Mouse (Mus musculus) T-cell, adult 2 months (primary cell): ENCODE measurements around the gene Htra1.

Experiments used
- DNase-seq: peaks from one replicate; pipeline ENCODE4 v3.0.0; 2022; ENCODE audit warnings: low spot score

Gene Htra1

GRCm38 (mm10) chr7:130935421-130935792 lies 504 bp upstream of the Htra1 start:
- no peak for DNase-seq

DNA sequence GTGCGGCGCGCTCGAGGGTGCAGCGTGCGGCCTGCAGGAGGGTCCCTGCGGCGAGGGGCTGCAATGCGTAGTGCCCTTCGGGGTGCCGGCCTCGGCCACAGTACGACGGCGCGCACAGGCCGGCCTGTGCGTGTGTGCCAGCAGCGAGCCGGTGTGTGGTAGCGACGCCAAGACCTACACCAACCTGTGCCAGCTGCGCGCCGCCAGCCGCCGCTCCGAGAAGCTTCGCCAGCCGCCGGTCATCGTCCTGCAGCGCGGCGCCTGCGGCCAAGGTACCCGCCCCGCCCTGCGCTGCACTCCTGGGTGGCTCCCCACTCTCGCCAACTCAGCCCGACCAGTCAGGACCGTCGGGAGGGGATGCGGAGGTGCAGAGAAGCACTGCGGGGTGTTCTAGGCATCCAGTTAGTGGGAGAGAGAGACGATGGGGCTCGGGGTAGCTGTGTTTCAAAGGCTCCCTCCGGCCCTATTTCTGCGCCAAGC lies 601 bp downstream of the Htra1 start:
- no peak for DNase-seq

DNA sequence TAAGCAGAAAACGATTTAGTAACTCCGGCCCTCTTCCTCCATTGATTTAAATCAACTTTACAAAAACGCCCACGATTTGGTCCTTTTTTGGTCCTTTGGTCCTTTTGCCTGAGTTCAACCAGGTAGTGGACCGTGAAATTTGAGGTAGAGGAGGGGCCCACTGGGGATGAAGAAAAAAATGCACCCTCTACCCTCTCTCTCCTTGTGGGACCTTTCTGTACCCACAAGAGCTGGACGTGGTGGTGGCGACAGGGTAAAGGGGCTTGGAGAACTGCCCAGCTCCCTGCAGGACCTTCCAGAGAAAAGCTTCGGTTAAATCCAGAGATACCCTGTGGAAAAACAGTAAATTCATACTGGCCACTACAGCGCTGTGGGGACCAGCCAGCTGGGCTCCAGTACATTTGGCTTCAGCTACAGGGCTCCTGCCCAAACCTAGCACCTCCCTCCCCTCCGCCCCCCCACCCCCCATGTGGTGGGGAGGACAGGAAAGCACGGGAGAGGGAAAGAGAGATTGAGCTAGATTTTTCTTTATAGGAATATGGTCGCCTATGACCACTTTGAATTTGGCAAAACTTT lies 1.4 kb downstream of the Htra1 start:
- DNase-seq, result no peak

- DNase-seq, result no peak
Observed at GRCm38 (mm10) chr7:130938005-130938404, 2.1 kb downstream of the Htra1 start.

DNA sequence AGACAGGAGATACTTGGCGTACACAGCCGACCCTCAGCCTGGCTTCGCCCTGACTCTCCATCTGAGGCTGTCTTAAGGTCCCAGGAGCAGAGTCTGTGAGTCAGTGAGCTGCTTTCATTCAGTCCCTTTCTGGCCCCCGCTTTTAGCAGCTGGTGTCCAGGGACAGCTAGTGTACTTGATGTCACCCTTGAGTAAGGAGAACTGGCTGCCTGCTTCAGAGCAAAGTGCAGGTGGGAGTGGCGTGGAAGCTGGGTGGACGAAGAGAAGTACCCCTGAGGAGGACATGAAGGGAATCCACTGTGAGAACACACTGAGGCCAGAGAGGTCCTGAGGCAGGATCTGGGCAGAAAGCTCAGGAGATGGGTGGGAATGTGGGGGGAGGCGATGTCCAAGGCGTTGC lies 3.0 kb downstream of the Htra1 start:
- no peak for DNase-seq

DNA sequence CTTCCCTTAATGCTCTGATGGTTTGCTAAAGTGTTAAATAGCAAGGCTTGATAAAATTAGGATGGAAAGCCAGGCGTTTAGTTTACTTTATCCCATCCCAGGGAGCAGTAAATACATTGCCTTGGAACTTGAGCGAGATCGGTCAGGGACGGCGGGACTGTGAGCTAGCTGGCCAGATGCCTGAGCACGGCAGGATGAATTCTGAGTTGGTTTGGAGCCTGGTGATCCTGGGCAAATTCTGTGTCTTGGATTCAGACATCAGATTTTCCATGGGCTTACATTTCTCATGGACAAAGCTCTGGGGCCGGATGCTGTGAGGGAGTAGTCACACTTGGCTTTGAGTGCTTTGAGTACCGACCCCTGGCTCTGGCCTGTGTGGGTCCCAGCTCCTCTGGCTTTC lies 4.8 kb downstream of the Htra1 start:
- DNase-seq, result no peak

DNA sequence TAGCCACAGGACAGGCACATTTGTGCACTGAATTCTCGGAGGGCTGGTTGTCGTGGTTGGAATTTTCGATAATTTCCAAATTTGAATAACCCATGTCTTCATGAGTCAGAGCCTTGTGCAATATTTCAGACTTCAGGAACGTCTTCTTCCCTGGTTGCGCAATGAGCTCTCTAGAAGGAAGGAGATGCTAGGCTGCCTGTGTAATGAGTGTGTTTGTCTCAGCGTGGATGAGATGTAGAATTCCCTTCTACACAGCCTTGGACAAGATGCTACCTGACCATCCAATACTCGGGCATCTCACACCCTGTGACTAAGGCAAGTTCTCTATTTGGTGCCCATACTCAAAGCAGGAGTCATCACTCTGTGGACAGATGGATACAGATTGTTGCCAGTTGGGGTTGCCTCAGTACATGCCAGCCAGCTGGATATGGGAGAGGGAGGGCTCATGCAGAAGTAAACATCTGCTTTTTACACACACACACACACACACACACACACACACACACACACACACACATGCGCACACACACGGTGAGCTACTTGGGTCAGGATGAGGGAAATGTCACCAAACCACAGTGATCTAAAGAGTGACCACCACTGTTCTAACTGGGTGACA lies 7.5 kb downstream of the Htra1 start:
- no peak for DNase-seq

DNA sequence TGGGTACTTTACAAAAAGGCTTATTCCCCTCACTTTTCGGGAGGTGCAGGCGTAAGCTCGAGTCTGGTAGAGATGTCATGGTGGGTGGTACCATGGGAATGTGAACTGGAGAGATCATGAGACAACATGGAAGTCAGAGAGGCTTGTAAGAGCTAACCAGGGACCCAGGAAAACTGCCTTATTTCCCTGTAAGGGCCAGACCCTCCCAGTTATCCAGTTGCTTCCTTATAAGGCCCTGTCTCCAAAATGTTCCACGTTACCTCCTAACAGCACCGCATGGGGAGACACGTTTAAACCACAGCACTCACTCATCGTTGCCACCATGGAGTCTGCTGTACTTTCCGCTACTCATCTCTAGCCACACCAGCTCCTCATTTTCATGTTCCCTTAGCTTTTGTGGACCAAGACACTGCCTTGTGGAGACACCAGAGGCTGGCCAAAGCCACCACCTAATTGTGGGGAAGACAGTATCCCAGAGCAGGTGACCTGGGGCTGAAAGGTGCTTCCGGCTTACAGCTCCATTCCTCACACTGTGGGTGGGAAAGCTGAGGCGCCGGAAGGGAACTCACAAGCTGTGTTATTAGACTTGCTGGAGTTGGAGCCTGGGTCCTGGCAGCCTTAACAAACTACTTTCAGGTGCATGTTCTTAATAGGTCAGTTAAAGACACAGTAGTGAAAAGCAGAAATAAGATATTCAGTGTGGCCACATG lies 9.0 kb downstream of the Htra1 start:
- no peak for DNase-seq

GRCm38 (mm10) chr7:130945730-130946129 lies 9.8 kb downstream of the Htra1 start:
- DNase-seq, result no peak

- no peak for DNase-seq
Observed at GRCm38 (mm10) chr7:130946303-130946702, 10.4 kb downstream of the Htra1 start.

DNA sequence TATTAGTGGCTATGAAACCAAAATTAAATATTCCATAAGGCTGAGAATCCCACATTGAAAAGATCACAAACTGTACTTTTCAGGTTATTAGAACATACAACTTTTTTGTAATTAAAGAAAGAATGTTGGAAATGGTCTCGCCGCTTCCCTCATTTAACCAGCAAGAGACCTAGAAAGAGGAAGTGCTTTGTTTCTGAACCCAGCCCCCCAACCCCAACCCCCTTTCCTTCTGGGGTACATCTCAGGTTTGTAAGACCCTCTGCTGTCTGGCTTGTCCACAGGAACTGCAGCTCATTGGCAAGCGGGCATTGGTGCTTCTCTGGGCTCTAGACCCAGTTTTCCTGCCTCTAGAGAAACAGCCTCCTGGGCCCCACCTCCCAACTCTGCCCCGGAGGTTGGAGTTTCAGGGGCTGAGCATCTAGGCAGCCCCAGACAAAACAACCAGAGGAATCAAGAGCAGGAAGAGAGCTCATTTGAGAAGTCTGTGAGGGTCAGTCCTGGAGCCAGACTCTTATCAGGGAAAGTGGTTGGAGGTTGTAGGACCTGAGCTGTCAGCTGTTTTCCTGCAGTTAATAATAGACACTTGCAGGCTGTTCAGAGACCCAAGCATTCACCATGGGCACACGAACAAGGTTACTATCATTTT lies 12.8 kb downstream of the Htra1 start:
- no peak for DNase-seq

GRCm38 (mm10) chr7:130949331-130949751 lies 13.4 kb downstream of the Htra1 start:
- DNase-seq, result no peak

DNA sequence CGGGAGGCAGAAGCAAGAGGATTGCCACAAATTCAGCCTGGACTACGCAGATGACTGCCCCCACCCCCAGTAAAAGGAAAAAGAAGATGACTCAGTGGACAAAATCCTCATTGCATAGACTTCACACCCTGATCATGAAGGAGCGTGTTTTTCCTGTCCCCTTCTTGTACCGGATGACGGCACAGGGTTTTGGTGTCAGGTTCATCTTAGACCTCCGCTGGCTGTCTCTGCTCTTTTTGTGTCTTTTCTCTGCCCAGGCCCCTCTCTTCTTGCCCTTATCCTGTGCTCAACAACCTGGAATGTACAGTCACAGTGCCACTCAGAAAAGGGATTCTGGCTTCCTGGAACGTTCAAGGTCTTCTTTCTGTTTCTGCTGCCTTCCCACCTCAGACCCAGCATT lies 14.6 kb downstream of the Htra1 start:
- no peak for DNase-seq

DNA sequence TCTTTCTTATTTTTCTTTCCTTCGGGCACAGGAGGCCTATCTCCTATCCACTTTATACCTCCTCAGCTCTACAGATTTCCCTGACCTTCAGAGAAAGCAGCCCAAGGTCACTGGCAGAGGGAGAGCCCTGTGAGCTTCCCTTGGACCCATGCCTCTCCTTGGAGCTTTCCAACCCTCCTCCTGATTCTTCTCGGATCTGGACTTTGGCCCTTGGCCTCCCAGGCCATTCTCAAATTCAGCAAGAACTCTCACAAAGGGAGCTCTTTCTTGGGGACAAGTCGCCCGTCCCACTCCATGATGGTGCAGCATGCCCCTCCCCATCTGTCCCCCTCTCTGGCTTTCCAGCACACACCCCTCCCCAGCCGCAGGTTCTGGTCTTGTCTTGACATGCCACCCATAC lies 15.1 kb downstream of the Htra1 start:
- no peak for DNase-seq

- no peak for DNase-seq
Observed at GRCm38 (mm10) chr7:130953376-130953775, 17.5 kb downstream of the Htra1 start.

- DNase-seq, result no peak
Observed at GRCm38 (mm10) chr7:130954177-130954601, 18.3 kb downstream of the Htra1 start.

DNA sequence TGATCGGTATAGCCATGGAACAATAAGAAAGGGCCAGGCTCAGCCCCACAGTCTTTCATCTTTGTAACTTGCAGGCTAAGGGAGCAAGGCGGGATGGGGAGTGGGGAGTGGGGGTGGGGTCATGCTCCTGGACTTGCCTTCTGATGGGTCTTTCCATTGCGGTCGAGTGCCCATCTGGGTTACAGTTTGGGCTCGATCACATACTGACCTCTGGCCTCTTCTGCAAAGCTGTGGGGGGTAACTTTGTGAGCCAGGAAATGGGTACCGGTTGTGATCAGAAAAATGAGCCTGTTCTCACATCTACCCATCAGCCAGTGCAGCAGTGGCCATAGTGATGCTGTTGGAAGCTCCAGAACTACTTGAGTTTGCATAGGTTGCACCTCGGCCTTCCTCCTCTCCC lies 22.6 kb downstream of the Htra1 start:
- no peak for DNase-seq

DNA sequence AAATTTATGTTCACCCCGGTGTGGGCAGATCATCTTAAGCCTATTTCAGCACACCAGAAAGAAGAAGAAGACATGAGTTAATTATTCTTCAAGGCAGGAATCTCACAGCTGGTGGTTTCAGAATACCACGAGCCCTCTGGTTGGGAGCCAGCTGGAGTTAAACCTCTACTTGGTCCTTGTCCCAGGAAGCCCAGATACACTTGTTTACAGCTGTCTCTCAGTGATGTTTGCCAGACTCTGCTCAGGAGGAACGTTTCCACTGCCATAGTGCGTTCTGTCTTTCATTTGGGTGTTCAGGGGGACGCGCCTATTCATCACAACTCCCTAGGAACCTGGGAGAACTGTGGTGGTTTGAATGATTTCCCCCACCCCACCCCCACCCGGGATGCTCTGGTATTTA lies 24.0 kb downstream of the Htra1 start:
- no peak for DNase-seq

GRCm38 (mm10) chr7:130961429-130961828 lies 25.5 kb downstream of the Htra1 start:
- DNase-seq, result no peak

DNA sequence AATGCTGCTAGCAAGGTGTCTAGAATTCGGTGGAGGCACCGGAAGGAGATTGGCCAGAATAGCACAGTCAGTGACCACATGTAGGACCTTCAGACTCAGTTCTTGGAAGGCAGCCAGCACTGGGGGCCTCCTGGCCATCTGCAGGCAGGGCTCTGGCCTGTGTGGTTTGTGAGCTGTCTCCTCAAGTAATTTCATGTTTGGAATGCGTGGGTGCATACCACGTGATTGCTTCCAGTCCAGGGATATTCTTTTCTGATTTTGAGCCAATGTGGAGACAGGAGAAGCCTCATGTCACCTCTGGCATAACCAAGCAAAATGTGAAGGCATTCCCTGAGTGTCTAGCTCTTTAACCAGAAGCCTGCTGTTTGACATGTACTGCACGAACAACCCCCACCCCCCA lies 28.8 kb downstream of the Htra1 start:
- DNase-seq, result no peak

DNA sequence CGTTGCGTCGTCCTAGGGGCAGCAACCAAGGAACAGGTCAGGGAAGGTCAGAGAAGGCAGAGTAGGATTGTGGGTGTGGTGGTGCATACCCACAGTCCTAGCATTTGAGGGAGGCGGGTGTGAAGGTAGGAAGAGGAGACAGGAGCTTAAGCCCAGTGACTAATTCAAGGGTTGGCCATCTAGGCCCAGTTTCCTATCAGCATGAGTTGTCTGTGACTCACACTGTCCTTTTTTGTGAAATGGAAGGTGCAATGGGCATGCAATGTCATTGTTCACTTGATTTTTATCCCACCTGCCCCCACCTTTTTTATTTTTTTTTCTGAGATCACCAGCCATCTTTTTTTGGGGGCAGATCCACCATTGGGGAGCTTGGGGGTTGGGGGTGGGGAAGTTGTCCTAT lies 29.5 kb downstream of the Htra1 start:
- DNase-seq, result no peak

DNA sequence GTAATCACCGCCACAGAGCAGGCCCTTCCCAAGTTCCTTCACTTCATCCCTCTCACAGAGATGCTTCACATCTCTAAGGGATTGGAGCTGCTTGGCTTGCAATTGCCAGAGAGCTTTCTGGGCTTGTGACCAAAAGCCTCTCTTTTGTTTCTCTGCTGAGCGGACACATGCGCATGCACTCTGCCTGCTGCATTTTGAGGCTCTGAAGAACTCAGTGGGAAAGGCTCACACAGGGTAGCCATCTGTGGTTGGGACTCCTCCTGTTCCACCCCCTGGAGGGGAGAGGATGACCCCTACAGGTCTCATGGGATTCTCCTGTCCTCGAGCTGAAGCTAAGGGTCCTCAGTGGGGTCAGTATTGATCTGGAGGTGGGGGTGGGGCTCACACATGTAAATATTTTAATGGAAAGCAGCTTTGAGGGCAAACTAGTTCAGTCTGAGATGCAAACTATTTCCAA lies 30.0 kb downstream of the Htra1 start:
- DNase-seq, result no peak

- DNase-seq, result no peak
Observed at GRCm38 (mm10) chr7:130966451-130966850, 30.5 kb downstream of the Htra1 start.
